Mouse (Mus musculus): ENCODE measurements around the gene Ppm1e. TPM values are rescaled to one million over a fixed set of nuclear protein-coding genes. Genes with fewer than 3 reads are reported as not detected.

Ppm1e gene
- total RNA-seq, 1 experiment, result 0.54 TPM

DNA sequence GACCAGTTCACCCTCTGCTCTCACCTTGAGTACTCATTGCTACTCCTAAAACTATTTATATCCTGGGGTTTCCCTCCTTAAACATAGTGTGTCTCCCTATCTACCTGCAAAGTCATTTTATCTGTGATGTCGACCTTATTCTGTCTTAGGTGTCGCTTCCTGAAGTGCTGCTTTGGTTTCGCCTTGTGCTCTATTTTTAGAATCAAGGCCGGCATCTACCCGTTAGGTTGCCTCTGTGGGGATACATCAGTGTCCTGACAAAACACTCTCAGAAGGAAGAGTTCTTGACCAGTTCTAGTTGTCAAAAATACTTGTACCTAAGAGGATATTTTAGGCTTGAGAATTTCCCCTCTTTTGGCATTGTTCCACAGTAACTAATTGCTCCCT lies 123.3 kb downstream of the Ppm1e start:
- Histone ChIP-seq H3K9me3 (ENCODE audit: control insufficient read depth, insufficient read depth, low read depth, low read length) (no peaks in the 10 kb centered on the region), H3K9ac (ENCODE audit: insufficient read depth, low read depth, low read length, poor library complexity, severe bottlenecking) (no peak overlapping the region), H3K4me1 (ENCODE audit: control insufficient read depth in 2 of 2, insufficient read depth in 2 of 2, low read length in 2 of 2, poor library complexity in 1 of 2) (no peaks in the 10 kb centered on the region), H3K36me3 (ENCODE audit: control insufficient read depth, insufficient read depth, low read length, poor library complexity, severe bottlenecking) (peaks cover 10% of the 10 kb centered on the region; the same call in 1 of the 2 replicates), H3K4me3 (ENCODE audit: insufficient read depth in 1 of 2, low read depth in 1 of 2, low read length in 2 of 2, poor library complexity in 1 of 2, severe bottlenecking in 1 of 2) (no peak overlapping the region), H3K27ac (ENCODE audit: insufficient read depth, low read depth, low read length, poor library complexity, severe bottlenecking) (no peak overlapping the region)
- DNase-seq (ENCODE audit: low read depth, low spot score), result no peak
- in situ Hi-C loops (cut with MboI; ENCODE audit: low sequenced_read_pairs in 2 of 2, unreplicated experiment in 2 of 2), result no loop called here
- TF ChIP-seq HCFC1 (IDR thresholded peaks at IDR 0.05; ENCODE audit: borderline replicate concordance, insufficient read depth, low read length) (no peak), ZC3H11A (IDR thresholded peaks at IDR 0.05; ENCODE audit: borderline replicate concordance, low read depth, low read length) (no peak), CHD2 (IDR thresholded peaks at IDR 0.05; ENCODE audit: low read depth, low read length) (no peak), ZNF384 (IDR thresholded peaks at IDR 0.05; ENCODE audit: low read depth, low read length) (no peak), MAFK (IDR thresholded peaks at IDR 0.05; ENCODE audit: insufficient read depth, low read depth, low read length) (no peak)

DNA sequence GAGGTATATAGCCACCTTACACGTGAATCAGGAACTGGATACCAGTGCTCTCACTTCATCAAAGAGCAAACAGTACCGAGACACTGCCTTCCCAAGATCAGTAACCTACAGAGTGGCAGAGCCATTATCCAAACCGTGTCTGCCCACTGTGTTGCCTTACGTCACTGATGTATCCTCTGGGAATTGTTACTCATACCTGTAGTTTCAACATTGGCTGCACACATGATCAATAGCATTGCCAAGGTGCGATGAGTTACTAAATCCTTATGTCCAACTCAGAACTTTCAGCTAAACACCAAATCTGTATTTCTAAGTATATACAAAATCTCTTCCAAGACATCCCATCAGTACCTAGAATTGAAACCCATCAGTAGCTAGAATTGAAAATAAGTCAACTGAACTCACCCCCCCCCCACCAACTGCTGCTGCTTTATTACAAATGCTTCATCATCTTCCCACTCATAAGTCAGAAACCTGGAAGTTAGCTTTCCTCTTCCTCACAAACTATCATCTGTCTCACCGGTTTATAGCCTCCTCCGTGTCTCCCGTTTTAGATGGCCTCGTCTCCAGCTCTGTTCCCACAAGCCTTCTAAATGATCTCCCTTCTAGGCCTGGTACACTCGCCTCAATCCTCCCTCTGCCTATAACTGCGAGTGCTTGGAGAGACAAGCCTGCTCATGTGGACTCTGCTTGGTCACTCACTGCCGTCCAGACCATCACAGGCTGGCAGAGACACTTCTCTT lies 123.9 kb downstream of the Ppm1e start:
- Histone ChIP-seq H3K27ac (ENCODE audit: insufficient read depth, low read depth, low read length, poor library complexity, severe bottlenecking) (no peak overlapping the region), H3K4me1 (ENCODE audit: control insufficient read depth in 2 of 2, insufficient read depth in 2 of 2, low read length in 2 of 2, poor library complexity in 1 of 2) (no peaks in the 10 kb centered on the region), H3K9me3 (ENCODE audit: control insufficient read depth, insufficient read depth, low read depth, low read length) (no peaks in the 10 kb centered on the region), H3K9ac (ENCODE audit: insufficient read depth, low read depth, low read length, poor library complexity, severe bottlenecking) (no peak overlapping the region), H3K4me3 (ENCODE audit: insufficient read depth in 1 of 2, low read depth in 1 of 2, low read length in 2 of 2, poor library complexity in 1 of 2, severe bottlenecking in 1 of 2) (no peak overlapping the region), H3K36me3 (ENCODE audit: control insufficient read depth, insufficient read depth, low read length, poor library complexity, severe bottlenecking) (peaks cover 9% of the 10 kb centered on the region; the same call in 1 of the 2 replicates)
- TF ChIP-seq HCFC1 (IDR thresholded peaks at IDR 0.05; ENCODE audit: borderline replicate concordance, insufficient read depth, low read length), result no peak
- TF ChIP-seq CHD2 (IDR thresholded peaks at IDR 0.05; ENCODE audit: low read depth, low read length), result no peak
- no peak for TF ChIP-seq ZC3H11A (IDR thresholded peaks at IDR 0.05; ENCODE audit: borderline replicate concordance, low read depth, low read length)
- no peak for TF ChIP-seq MAFK (IDR thresholded peaks at IDR 0.05; ENCODE audit: insufficient read depth, low read depth, low read length)
- TF ChIP-seq ZNF384 (IDR thresholded peaks at IDR 0.05; ENCODE audit: low read depth, low read length), result no peak
- no peak for DNase-seq (ENCODE audit: low read depth, low spot score)
- in situ Hi-C loops (cut with MboI; ENCODE audit: low sequenced_read_pairs in 2 of 2, unreplicated experiment in 2 of 2), result no loop called here

DNA sequence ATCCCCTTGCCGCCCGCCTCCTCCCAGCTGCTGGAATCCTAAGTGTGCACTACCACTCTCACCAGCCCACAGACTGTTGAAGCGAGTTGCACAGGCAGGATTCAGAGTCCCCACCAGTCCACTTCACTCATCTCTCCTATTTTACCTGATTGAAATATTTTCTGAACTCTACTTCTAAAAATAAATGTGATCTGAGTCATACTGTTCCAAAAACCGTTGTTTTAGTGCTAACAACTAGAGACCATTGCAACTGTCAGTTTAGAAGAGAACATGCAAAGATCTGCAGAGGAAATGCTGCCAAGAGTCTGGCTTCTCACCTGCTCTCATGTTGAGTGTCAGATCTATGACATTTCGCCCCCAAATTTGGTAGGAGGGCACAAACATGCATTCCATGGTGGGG lies 125.4 kb downstream of the Ppm1e start:
- Histone ChIP-seq H3K4me1 (ENCODE audit: control insufficient read depth in 2 of 2, insufficient read depth in 2 of 2, low read length in 2 of 2, poor library complexity in 1 of 2) (no peaks in the 10 kb centered on the region), H3K9me3 (ENCODE audit: control insufficient read depth, insufficient read depth, low read depth, low read length) (no peaks in the 10 kb centered on the region), H3K9ac (ENCODE audit: insufficient read depth, low read depth, low read length, poor library complexity, severe bottlenecking) (no peak overlapping the region), H3K4me3 (ENCODE audit: insufficient read depth in 1 of 2, low read depth in 1 of 2, low read length in 2 of 2, poor library complexity in 1 of 2, severe bottlenecking in 1 of 2) (no peak overlapping the region), H3K36me3 (ENCODE audit: control insufficient read depth, insufficient read depth, low read length, poor library complexity, severe bottlenecking) (peaks cover 6% of the 10 kb centered on the region; the same call in 1 of the 2 replicates), H3K27ac (ENCODE audit: insufficient read depth, low read depth, low read length, poor library complexity, severe bottlenecking) (no peak overlapping the region)
- TF ChIP-seq MAFK (IDR thresholded peaks at IDR 0.05; ENCODE audit: insufficient read depth, low read depth, low read length) (no peak), ZC3H11A (IDR thresholded peaks at IDR 0.05; ENCODE audit: borderline replicate concordance, low read depth, low read length) (no peak), ZNF384 (IDR thresholded peaks at IDR 0.05; ENCODE audit: low read depth, low read length) (no peak), CHD2 (IDR thresholded peaks at IDR 0.05; ENCODE audit: low read depth, low read length) (no peak), HCFC1 (IDR thresholded peaks at IDR 0.05; ENCODE audit: borderline replicate concordance, insufficient read depth, low read length) (no peak)
- no peak for DNase-seq (ENCODE audit: low read depth, low spot score)
- in situ Hi-C loops (cut with MboI; ENCODE audit: low sequenced_read_pairs in 2 of 2, unreplicated experiment in 2 of 2), result no loop called here

DNA sequence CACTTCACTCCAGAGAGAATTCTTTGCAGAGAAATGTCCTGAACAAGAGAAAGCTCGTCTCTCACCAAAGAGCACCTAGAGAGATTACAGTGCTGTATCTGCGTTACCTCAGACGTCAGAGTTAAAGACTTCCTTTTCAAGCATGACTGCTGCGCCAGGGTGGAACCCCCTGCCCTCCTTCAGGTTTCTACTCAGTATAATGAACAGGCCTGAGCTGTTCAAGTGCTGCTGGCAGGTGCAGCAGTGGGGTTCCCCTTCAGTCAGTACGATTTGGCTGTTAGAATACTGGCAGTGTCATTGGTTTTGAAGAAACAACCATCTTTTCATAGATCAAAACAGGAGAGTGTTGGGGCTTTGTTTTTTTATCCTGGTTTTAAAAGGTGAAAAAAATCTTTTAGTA lies 131.8 kb downstream of the Ppm1e start:
- no peaks in the 10 kb centered on the region for H3K4me1 ChIP-seq (ENCODE audit: control insufficient read depth in 2 of 2, insufficient read depth in 2 of 2, low read length in 2 of 2, poor library complexity in 1 of 2)
- TF ChIP-seq ZNF384 (IDR thresholded peaks at IDR 0.05; ENCODE audit: low read depth, low read length) (no peak), HCFC1 (IDR thresholded peaks at IDR 0.05; ENCODE audit: borderline replicate concordance, insufficient read depth, low read length) (no peak), MAFK (IDR thresholded peaks at IDR 0.05; ENCODE audit: insufficient read depth, low read depth, low read length) (no peak), CHD2 (IDR thresholded peaks at IDR 0.05; ENCODE audit: low read depth, low read length) (no peak), ZC3H11A (IDR thresholded peaks at IDR 0.05; ENCODE audit: borderline replicate concordance, low read depth, low read length) (no peak)
- in situ Hi-C loops (cut with MboI; ENCODE audit: low sequenced_read_pairs in 2 of 2, unreplicated experiment in 2 of 2), result no loop called here
- peaks cover 12% of the 10 kb centered on the region for H3K36me3 ChIP-seq (ENCODE audit: control insufficient read depth, insufficient read depth, low read length, poor library complexity, severe bottlenecking)
- no peak overlapping the region for H3K4me3 ChIP-seq (ENCODE audit: insufficient read depth in 1 of 2, low read depth in 1 of 2, low read length in 2 of 2, poor library complexity in 1 of 2, severe bottlenecking in 1 of 2)
- no peaks in the 10 kb centered on the region for H3K9me3 ChIP-seq (ENCODE audit: control insufficient read depth, insufficient read depth, low read depth, low read length)
- no peak overlapping the region for H3K27ac ChIP-seq (ENCODE audit: insufficient read depth, low read depth, low read length, poor library complexity, severe bottlenecking)
- no peak overlapping the region for H3K9ac ChIP-seq (ENCODE audit: insufficient read depth, low read depth, low read length, poor library complexity, severe bottlenecking)
- no peak for DNase-seq (ENCODE audit: low read depth, low spot score)

Measured in ES-E14 (cell line).